Mouse (Mus musculus) brain, embryonic 14.5 days (tissue): Measurements from ENCODE around the gene Cngb1.

Experiments used
- CTCF ChIP-seq: fragments of 200-500 bp; IDR thresholded peaks from 2 replicates; pipeline ENCODE4 v1.5.1; 2012; ENCODE audit warnings: inconsistent platforms, mild to moderate bottlenecking, moderate library complexity, borderline replicate concordance; ENCODE audit not compliant: insufficient read depth, insufficient read length; ENCODE audit errors: extremely low read depth
- POLR2A ChIP-seq: fragments of 200-500 bp; IDR thresholded peaks from 2 replicates; pipeline ENCODE4 v1.6.1; 2012; ENCODE audit warnings: mild to moderate bottlenecking, inconsistent platforms, borderline replicate concordance; ENCODE audit not compliant: poor library complexity, insufficient read depth, insufficient read length, severe bottlenecking; ENCODE audit errors: extremely low read depth

- TF ChIP-seq CTCF = no peak
- no peak for TF ChIP-seq POLR2A
Measured at GRCm38 (mm10) chr8:95247277-95247676, 59.1 kb downstream of the Cngb1 start.
